Mouse (Mus musculus) embryonic fibroblast, embryonic 13.5 days (primary cell): Measurements from ENCODE around the gene Sv2c.

Source experiments
- CTCF ChIP-seq: IDR thresholded peaks from 2 replicates; pipeline ENCODE4 v1.5.1; 2011; ENCODE audit warnings: mild to moderate bottlenecking, control low read depth, low read length, moderate library complexity, borderline replicate concordance; ENCODE audit not compliant: insufficient read depth
- POLR2A ChIP-seq: IDR thresholded peaks from 2 replicates; pipeline ENCODE4 v1.6.1; 2011; ENCODE audit warnings: low read depth, mild to moderate bottlenecking, control low read depth, low read length, moderate library complexity

DNA sequence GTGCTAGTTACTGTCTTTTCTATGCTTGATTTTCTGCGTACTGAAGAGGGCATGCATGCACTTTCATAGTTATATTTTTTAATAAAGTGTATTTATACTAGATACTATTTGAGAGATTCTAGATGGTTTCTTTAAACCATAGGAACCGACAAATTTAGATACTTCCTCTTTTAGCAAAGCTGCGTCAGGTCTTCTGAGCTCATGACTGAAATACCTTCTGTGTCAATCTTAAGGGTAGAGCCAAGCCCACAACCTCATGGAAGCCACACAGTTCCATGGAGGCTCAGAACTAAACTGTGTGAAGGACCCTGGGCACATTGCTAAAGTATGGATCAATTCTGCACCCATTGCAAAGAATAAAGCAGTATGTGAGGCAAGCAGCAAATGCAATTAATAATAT, 39.9 kb upstream of the Sv2c start:
- TF ChIP-seq POLR2A, result no peak
- no peak for TF ChIP-seq CTCF
